Mouse (Mus musculus) neutrophil, adult 65 days (primary cell): ENCODE measurements around the gene Bub1. TPM values are rescaled to one million over a fixed set of nuclear protein-coding genes. Genes with fewer than 3 reads are reported as not detected.

Experiments used
- total RNA-seq: library from RNA; stranded (reverse); gene quantifications from 2 replicates; pipeline ENCODE4 v1.2.4, GENCODE M21; 2023

Gene Bub1
- 19.0 and 21.7 TPM in 2 replicates for total RNA-seq

GRCm38 (mm10) chr2:127831401-127832102 is at the start of gene Bub1:
Bub1 (minus strand) TSS chr2:127831865.

GRCm38 (mm10) chr2:127838576-127838975 is 6.9 kb upstream of the Bub1 start, which contains the start of gene Acoxl:
Acoxl (plus strand) TSS chr2:127838876.

GRCm38 (mm10) chr2:127791919-127792603 is 39.6 kb downstream of the Bub1 start, which contains the start of gene Mtln:
Mtln (minus strand) TSS chr2:127792488.

GRCm38 (mm10) chr2:127788440-127789116 is 43.1 kb downstream of the Bub1 start, which contains the start of gene Nphp1:
Nphp1 (minus strand) TSS chr2:127788897.

Other genes starting within 250 kb of the Bub1 start
- gene Zfp661, start 244.8 kb downstream of the Bub1 start, total RNA-seq: 0.54 and 0.63 TPM in 2 replicates
- gene Mrps5, start 244.6 kb downstream of the Bub1 start, total RNA-seq: 22.6 and 37.4 TPM in 2 replicates
- gene Mal, start 175.2 kb downstream of the Bub1 start, total RNA-seq: not detected in 2 replicates
- gene Mall, start 101.9 kb downstream of the Bub1 start, total RNA-seq: not detected in 2 replicates
- 0.45 and 1.4 TPM in 2 replicates for gene Nphp1, start 43.0 kb downstream of the Bub1 start, total RNA-seq
- gene Mtln, start 39.4 kb downstream of the Bub1 start, total RNA-seq: 1.9 and 2.6 TPM in 2 replicates
- not detected in 2 replicates for gene Acoxl, start 7.0 kb upstream of the Bub1 start, total RNA-seq